Mouse (Mus musculus): ENCODE data around the gene 1700003F12Rik. TPM values are rescaled to one million over a fixed set of nuclear protein-coding genes. Genes with fewer than 3 reads are reported as not detected.

Gene 1700003F12Rik
- polyA plus RNA-seq, 1 experiment from 2014 or later, result 0.71 TPM

GRCm38 (mm10) chr2:154576876-154577743 lies 30.2 kb downstream of the 1700003F12Rik start:
- Histone ChIP-seq H3K27ac (ENCODE audit: low read length) (0 out of 2 replicates have a peak overlapping the region, but pooled peaks have one; percentile 24), H3K4me1 (ENCODE audit: control insufficient read depth, insufficient read depth, low read length) (0 out of 2 replicates have a peak, but pooled peaks cover 4% of the 10 kb centered on the region), H3K36me3 (ENCODE audit: control insufficient read depth, insufficient read depth) (no peaks in the 10 kb centered on the region), H3K4me2 (ENCODE audit: low read depth, low read length) (no peak overlapping the region), H3K9me3 (replicated peaks; ENCODE audit: control insufficient read depth, low read length) (no peaks in the 10 kb centered on the region), H3K9ac (ENCODE audit: low read length) (peak overlapping the region; percentile 43; the same call in 1 of the 2 replicates), H3K27me3 (ENCODE audit: control insufficient read depth, insufficient read depth, low read length) (no peaks in the 10 kb centered on the region), H3K4me3 (ENCODE audit: low read length) (no peak overlapping the region)
- peak; percentile 46; the same call in 1 of the 2 replicates for ATAC-seq (replicated peaks; ENCODE audit: extremely low read depth, insufficient read depth, low FRiP score)
- 52% methylated on average over 12 of the region's 12 CpGs for WGBS

- Histone ChIP-seq H3K9me3 (replicated peaks; ENCODE audit: control insufficient read depth, low read length) (no peaks in the 10 kb centered on the region), H3K27ac (ENCODE audit: low read length) (0 out of 2 replicates have a peak overlapping the region, but pooled peaks have one; percentile 24), H3K9ac (ENCODE audit: low read length) (peak overlapping the region; percentile 43; the same call in 1 of the 2 replicates), H3K4me2 (ENCODE audit: low read depth, low read length) (no peak overlapping the region), H3K36me3 (ENCODE audit: control insufficient read depth, insufficient read depth) (no peaks in the 10 kb centered on the region), H3K4me3 (ENCODE audit: low read length) (no peak overlapping the region), H3K4me1 (ENCODE audit: control insufficient read depth, insufficient read depth, low read length) (0 out of 2 replicates have a peak, but pooled peaks cover 4% of the 10 kb centered on the region), H3K27me3 (ENCODE audit: control insufficient read depth, insufficient read depth, low read length) (no peaks in the 10 kb centered on the region)
- 83% methylated on average over 6 of the region's 6 CpGs for WGBS
- ATAC-seq (replicated peaks; ENCODE audit: extremely low read depth, insufficient read depth, low FRiP score), result no peak
Observed at GRCm38 (mm10) chr2:154577744-154578067, 30.8 kb downstream of the 1700003F12Rik start.

GRCm38 (mm10) chr2:154580586-154580985 lies 33.7 kb downstream of the 1700003F12Rik start:
- no peak overlapping the region for H3K4me3 ChIP-seq (ENCODE audit: low read length)
- H3K4me2 ChIP-seq (ENCODE audit: low read depth, low read length), result no peak overlapping the region
- no peaks in the 10 kb centered on the region for H3K9me3 ChIP-seq (replicated peaks; ENCODE audit: control insufficient read depth, low read length)
- no peaks in the 10 kb centered on the region for H3K36me3 ChIP-seq (ENCODE audit: control insufficient read depth, insufficient read depth)
- peaks cover 18% of the 10 kb centered on the region for H3K4me1 ChIP-seq (ENCODE audit: control insufficient read depth, insufficient read depth, low read length)
- no peak overlapping the region for H3K9ac ChIP-seq (ENCODE audit: low read length)
- H3K27ac ChIP-seq (ENCODE audit: low read length), result no peak overlapping the region; the same call in 1 of the 2 replicates
- WGBS, result 55% methylated on average over 8 of the region's 8 CpGs
- ATAC-seq (replicated peaks; ENCODE audit: extremely low read depth, insufficient read depth, low FRiP score), result no peak
- no peaks in the 10 kb centered on the region for H3K27me3 ChIP-seq (ENCODE audit: control insufficient read depth, insufficient read depth, low read length)

- H3K9me3 ChIP-seq (replicated peaks; ENCODE audit: control insufficient read depth, low read length), result no peaks in the 10 kb centered on the region
- no peak overlapping the region for H3K4me3 ChIP-seq (ENCODE audit: low read length)
- no peak overlapping the region for H3K4me2 ChIP-seq (ENCODE audit: low read depth, low read length)
- no peak overlapping the region for H3K27ac ChIP-seq (ENCODE audit: low read length)
- H3K9ac ChIP-seq (ENCODE audit: low read length), result no peak overlapping the region
- no peak for ATAC-seq (replicated peaks; ENCODE audit: extremely low read depth, insufficient read depth, low FRiP score)
- H3K36me3 ChIP-seq (ENCODE audit: control insufficient read depth, insufficient read depth), result no peaks in the 10 kb centered on the region
- peaks cover 18% of the 10 kb centered on the region for H3K4me1 ChIP-seq (ENCODE audit: control insufficient read depth, insufficient read depth, low read length)
- no peaks in the 10 kb centered on the region for H3K27me3 ChIP-seq (ENCODE audit: control insufficient read depth, insufficient read depth, low read length)
- WGBS, result 81% methylated on average over 1 of the region's 1 CpGs
Observed at GRCm38 (mm10) chr2:154581421-154581820, 34.5 kb downstream of the 1700003F12Rik start.

- Histone ChIP-seq H3K27me3 (ENCODE audit: control insufficient read depth, insufficient read depth, low read length) (no peaks in the 10 kb centered on the region), H3K36me3 (ENCODE audit: control insufficient read depth, insufficient read depth) (peaks cover 8% of the 10 kb centered on the region), H3K4me1 (ENCODE audit: control insufficient read depth, insufficient read depth, low read length) (peaks cover 14% of the 10 kb centered on the region), H3K27ac (ENCODE audit: low read length) (no peak overlapping the region), H3K4me3 (ENCODE audit: low read length) (no peak overlapping the region), H3K9me3 (replicated peaks; ENCODE audit: control insufficient read depth, low read length) (no peaks in the 10 kb centered on the region), H3K4me2 (ENCODE audit: low read depth, low read length) (no peak overlapping the region), H3K9ac (ENCODE audit: low read length) (no peak overlapping the region)
- WGBS, result 39% methylated on average over 15 of the region's 15 CpGs
- peak; percentile 73; the same call in 1 of the 2 replicates for ATAC-seq (replicated peaks; ENCODE audit: extremely low read depth, insufficient read depth, low FRiP score)
Observed at GRCm38 (mm10) chr2:154583906-154584872, 37.3 kb downstream of the 1700003F12Rik start.

- Histone ChIP-seq H3K27me3 (ENCODE audit: control insufficient read depth, insufficient read depth, low read length) (no peaks in the 10 kb centered on the region), H3K36me3 (ENCODE audit: control insufficient read depth, insufficient read depth) (peaks cover 8% of the 10 kb centered on the region), H3K27ac (ENCODE audit: low read length) (no peak overlapping the region), H3K4me1 (ENCODE audit: control insufficient read depth, insufficient read depth, low read length) (peaks cover 14% of the 10 kb centered on the region), H3K9ac (ENCODE audit: low read length) (no peak overlapping the region), H3K9me3 (replicated peaks; ENCODE audit: control insufficient read depth, low read length) (no peaks in the 10 kb centered on the region), H3K4me3 (ENCODE audit: low read length) (no peak overlapping the region), H3K4me2 (ENCODE audit: low read depth, low read length) (no peak overlapping the region)
- no peak for ATAC-seq (replicated peaks; ENCODE audit: extremely low read depth, insufficient read depth, low FRiP score)
- WGBS, result 56% methylated on average over 17 of the region's 17 CpGs
Observed at GRCm38 (mm10) chr2:154584931-154585601, 38.2 kb downstream of the 1700003F12Rik start.

- H3K36me3 ChIP-seq (ENCODE audit: control insufficient read depth, insufficient read depth), result peaks cover 8% of the 10 kb centered on the region
- no peak overlapping the region for H3K4me2 ChIP-seq (ENCODE audit: low read depth, low read length)
- no peaks in the 10 kb centered on the region for H3K27me3 ChIP-seq (ENCODE audit: control insufficient read depth, insufficient read depth, low read length)
- 78% methylated on average over 5 of the region's 5 CpGs for WGBS
- no peak overlapping the region for H3K9ac ChIP-seq (ENCODE audit: low read length)
- H3K4me3 ChIP-seq (ENCODE audit: low read length), result no peak overlapping the region
- H3K9me3 ChIP-seq (replicated peaks; ENCODE audit: control insufficient read depth, low read length), result no peaks in the 10 kb centered on the region
- peaks cover 14% of the 10 kb centered on the region for H3K4me1 ChIP-seq (ENCODE audit: control insufficient read depth, insufficient read depth, low read length)
- H3K27ac ChIP-seq (ENCODE audit: low read length), result no peak overlapping the region
- ATAC-seq (replicated peaks; ENCODE audit: extremely low read depth, insufficient read depth, low FRiP score), result no peak
Observed at GRCm38 (mm10) chr2:154586405-154586804, 39.5 kb downstream of the 1700003F12Rik start.

GRCm38 (mm10) chr2:154589051-154589450 lies 42.2 kb downstream of the 1700003F12Rik start:
- Histone ChIP-seq H3K9ac (ENCODE audit: low read length) (no peak overlapping the region), H3K9me3 (replicated peaks; ENCODE audit: control insufficient read depth, low read length) (peaks cover 3% of the 10 kb centered on the region; the same call in 1 of the 2 replicates), H3K27ac (ENCODE audit: low read length) (no peak overlapping the region), H3K4me2 (ENCODE audit: low read depth, low read length) (no peak overlapping the region), H3K4me1 (ENCODE audit: control insufficient read depth, insufficient read depth, low read length) (peaks cover 10% of the 10 kb centered on the region), H3K27me3 (ENCODE audit: control insufficient read depth, insufficient read depth, low read length) (no peaks in the 10 kb centered on the region), H3K36me3 (ENCODE audit: control insufficient read depth, insufficient read depth) (peaks cover 8% of the 10 kb centered on the region), H3K4me3 (ENCODE audit: low read length) (no peak overlapping the region)
- 77% methylated on average over 4 of the region's 4 CpGs for WGBS
- ATAC-seq (replicated peaks; ENCODE audit: extremely low read depth, insufficient read depth, low FRiP score), result no peak

Data from heart, embryonic 16.5 days (tissue).